Mouse (Mus musculus): ENCODE results near the gene Zfp318. TPM values are rescaled to one million over a fixed set of nuclear protein-coding genes. Genes with fewer than 3 reads are reported as not detected.

The Zfp318 gene
- total RNA-seq, 2 experiments from 2014 or later, result 10.2 to 11.6 TPM

DNA sequence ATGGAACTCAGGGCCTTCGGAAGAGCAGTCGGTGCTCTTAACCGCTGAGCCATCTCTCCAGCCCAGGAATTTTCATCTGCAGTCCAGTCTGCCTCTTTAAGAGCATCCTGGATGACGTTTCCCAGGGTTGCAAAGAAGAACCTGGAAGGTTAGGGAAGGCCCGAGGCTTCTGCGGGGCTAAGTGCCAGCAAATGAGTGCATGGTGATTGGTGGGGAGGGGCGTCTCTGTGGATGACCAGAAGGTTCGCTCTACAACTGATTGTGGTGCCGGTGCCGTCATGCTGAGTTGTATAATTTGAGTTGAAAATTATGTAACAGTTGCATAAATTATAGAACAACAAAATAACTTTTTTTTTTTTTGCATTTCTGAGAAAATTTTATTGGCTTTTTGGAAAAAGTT is 55.6 kb downstream of the Zfp318 start:
- intact Hi-C loops (cut with DNase I), result no loop called here
- no peak for DNase-seq

DNA sequence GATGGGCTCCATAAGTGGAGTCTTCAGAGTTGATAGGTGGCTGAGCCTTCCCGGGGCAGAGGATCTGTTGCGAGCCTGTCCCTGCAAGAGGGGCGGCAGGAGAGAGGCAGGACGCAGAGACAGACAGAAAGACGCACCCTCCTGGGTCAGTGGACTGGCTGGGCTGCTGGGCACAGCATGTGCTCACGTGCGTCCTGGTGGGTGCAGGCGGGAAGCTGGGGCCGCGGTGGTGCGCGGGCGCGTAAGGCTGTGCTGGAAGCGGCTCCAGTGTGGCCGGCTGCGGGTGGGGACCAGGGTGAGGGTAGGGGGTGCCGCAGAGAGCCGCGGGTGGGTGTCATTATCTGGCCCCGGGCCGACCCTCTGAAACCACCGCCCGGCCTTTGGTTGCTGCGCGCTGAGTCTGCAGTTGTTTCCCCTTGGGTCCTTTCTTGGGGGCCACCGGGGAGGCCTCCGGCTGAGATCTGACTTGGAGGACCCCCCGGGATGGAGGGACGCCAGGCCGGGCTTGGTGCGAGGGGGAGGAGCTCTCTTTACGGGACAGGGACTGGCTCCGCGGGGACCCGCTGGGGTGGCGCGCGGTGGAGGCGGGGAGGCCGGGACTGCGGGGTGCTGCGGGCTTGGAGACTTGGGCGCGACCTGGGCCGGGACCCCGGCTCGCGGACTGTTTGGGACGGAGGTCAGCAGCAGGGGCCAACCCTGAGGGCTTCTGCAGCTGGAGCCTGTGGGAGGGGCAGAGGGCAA is 61.5 kb downstream of the Zfp318 start:
- no peak for DNase-seq
- intact Hi-C loops (cut with DNase I), result no loop called here

DNA sequence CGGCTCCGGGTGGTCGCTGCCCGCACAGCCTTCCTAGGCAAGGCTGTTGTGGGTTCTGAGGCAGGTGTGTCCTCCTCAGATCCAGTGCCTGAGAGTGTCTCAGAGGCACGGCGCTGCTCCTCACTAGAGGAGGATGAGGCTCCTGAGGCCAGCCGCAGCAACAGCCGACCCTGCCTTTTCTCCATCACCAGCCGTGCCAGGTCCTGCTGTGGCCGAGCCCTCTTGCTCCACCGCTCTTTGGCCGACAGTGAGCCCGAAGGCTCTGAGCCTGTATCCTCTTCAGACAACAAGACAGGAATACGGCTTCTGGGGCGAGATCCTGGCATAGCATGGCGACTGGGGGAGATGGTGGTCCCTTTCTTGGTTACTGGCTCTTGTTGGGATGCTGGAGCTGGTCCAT is 62.7 kb downstream of the Zfp318 start:
- DNase-seq, result no peak
- intact Hi-C loops (cut with DNase I), result no loop called here

DNA sequence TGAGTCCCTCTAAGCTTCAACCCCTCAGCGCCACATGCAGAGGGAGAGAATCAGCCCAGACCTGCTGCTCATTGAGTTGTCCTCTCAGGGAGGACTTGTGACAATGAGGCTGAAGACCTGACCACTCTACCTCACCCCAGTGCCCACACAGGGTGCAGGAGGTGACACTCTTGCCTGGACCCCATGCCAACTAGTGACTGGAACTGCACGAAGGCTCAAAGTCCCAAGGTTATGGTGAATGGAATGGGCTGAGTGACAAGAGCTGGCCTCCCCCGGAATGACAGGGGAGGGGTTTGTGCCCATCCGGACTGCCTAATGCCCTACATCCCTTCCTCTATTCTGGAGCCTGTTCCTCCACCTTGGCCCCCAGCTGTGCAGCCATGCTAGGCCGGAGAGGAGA is 69.2 kb downstream of the Zfp318 start:
- DNase-seq, result no peak
- intact Hi-C loops (cut with DNase I), result no loop called here

DNA sequence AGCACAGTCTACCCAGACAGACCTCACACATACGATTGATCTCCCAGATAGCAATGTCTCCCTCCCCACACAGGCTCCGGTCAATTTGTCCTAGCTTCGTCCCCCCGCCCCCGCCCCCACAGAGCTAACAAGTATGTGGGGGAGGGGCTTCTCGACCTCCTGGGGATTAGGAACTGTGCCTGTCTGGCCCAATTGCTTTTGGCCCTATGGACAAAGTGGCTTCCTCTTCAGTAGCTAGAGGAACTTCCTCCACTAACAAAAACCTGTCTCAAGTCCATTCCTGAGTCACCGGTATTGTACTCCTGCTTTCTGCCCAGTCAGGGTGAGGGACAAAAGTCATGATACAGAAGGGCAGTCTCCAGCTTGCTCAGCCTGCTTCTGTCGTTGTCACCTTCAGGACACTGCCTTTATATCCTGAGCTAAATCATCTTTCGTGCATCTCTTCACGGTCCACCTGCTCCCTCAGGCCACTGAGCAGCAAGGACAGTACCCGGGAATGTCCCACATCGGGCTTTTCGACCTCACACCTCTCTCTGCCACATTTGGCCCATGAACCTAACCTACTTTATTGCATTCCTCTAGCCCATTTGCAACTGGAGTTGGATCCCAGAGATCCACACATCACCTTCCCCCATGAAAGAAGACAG is 69.9 kb downstream of the Zfp318 start:
- no peak for DNase-seq
- intact Hi-C loops (cut with DNase I), result no loop called here

DNA sequence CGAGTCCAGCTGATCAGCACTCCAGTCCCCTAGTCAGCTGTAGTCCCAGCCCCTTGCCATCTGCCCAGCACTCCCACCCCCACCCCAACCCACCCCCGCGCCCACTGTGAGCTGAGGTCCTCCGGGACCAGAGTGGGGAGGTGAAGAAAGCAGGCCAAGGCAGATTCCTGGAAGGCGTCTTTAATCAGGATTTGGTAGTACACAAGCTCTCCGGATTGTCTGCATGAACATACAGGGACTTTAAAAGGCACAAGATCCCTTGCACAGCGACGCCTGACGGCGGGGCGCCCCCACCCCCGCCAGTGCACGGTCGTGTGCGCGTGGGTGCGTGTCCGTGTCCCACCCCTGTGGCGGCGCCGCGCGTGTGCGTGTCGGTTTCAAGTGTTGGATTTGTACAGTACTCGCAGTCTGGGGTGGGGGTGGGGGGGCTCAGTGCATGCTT is 70.5 kb downstream of the Zfp318 start:
- intact Hi-C loops (cut with DNase I), result no loop called here
- DNase-seq, result no peak

DNA sequence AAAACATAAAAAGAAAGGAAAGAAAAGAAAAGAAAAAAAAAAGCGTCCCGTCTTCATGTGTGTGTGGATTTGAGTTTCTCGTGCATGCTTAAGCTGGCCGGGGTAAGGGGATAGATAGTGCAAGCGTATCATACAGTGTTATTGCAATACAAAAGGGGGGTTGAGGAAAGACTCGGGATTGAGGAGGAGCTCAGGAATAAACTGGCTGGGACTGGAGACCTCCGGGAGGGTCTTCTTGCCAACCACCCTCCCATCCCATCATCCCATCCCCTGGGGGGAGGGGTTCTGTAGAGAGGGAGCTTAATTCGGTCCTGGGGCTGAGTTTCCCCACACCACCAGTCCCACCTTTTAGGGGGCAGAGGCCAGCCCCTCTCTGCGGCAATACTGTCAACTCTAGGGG is 71.0 kb downstream of the Zfp318 start:
- DNase-seq, result no peak
- intact Hi-C loops (cut with DNase I), result no loop called here

DNA sequence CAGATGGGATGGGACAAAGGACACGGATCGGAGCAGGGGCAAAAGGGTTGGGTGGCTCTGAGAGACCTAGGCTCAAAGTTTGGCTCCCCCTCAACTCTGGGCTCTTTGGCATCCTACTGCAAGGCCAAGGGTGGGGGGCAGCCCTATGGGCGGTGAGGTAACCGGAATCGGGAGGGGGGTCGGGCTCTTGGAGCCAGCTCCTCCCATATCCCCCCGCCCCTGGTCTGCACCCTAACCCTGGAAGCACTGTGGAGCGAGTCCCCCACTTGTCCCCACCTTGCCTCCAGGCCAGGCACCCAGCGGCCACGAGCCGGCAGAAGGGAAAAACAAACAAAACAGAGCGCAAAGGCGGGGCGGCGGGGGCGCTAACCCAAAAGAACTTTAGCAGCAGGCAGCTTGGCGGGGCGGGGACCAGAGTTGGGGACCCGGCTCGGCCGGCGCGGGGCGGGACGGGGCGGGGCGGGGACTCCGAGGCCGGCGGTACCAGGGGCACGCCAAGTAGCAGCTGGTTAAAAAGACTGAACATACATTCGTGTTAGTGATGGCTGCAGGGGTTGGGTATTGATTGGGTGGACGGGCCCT is 71.7 kb downstream of the Zfp318 start:
- intact Hi-C loops (cut with DNase I), result loop anchor here (5.0 kb wide), 1 partner anchor 83 kb away; no protein-coding TSS in a partner anchor
- no peak for DNase-seq

DNA sequence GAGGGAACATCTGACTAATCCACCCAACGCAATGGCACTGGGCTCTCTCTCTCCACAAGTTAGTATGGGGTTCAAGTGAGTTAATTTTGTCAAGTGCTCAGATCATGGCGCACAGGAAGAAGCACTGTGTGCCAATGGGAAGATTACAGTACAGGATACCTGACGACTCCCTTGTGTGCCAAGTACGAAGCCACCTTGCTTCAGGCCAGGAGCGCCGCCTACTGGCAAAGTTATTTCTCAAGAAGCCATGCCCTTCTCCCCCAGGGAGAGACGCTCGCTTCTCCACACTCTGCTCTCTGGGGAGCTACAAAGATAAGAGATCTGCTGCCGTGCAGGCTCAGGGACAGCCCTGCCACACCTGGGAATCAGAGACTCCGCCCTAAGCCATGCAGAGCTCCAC is 74.3 kb downstream of the Zfp318 start:
- intact Hi-C loops (cut with DNase I), result loop anchor here (5.0 kb wide), 1 partner anchor 85 kb away; no protein-coding TSS in a partner anchor

DNA sequence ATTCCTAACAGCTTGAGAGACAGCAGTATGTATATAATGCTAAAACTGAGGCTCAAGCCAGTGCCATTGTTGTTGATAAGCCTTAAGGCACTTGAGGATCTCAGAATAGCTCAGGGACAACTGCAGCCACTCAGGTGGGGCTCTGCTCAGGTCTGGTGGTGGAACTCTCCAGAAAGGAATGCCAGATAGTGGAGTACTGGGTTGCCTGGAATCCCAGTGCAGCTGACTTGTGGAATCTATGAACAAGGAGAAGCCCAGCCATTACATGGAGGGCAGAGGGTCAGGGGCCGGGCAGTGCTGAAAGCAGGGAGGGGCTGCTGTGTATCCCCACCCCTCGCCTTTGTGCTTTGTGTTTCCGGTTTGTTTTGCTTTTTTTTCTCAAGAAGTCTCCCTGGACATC is 74.9 kb downstream of the Zfp318 start:
- intact Hi-C loops (cut with DNase I), result loop anchor here (5.0 kb wide), 1 partner anchor 86 kb away; no protein-coding TSS in a partner anchor
- no peak for DNase-seq

More for the DNA sequence above, 74.3 kb downstream of the Zfp318 start:
- peak in 1 of 2 experiments; percentile 42 for DNase-seq

DNA sequence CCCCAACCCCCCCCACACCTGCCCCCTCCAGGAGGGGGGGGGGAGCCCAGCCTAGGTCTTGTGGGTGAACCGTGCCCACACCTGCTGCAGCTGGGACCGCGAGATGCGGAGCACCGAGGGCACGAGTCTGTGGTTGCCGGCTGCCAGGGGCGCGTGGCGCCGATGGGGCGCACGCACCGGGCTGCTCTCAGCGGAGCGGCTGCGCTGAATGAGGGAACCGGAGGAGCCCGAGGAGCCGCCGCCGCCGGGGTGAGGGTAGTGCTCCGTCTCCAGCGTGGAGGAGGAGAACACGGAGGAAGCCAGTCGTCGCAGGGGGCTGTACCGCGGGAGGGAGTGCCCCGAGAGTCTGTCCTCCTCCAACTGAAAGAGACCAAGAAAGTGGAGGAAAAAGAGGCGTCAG is 77.1 kb downstream of the Zfp318 start:
- intact Hi-C loops (cut with DNase I), result no loop called here
- no peak for DNase-seq

DNA sequence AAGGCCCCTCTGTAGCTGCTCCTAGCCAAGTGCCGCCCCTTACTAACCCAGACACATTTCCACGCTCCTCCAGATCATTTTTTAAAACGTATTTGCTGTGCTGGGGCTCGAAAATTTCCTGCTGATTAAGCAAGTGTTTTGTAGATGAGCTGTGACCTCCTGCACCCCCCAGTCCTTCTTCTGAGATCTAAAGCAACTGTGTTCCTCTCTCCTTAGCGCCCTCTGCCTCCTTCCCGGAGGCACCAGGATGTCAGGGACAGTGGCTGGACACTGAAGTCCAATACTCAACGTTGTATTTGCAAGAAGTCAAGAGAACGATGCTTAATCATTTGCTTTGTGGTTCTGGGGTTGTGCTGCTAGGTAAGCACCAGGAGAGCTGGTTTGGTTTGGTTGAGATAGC is 77.8 kb downstream of the Zfp318 start:
- no peak for DNase-seq
- intact Hi-C loops (cut with DNase I), result no loop called here

DNA sequence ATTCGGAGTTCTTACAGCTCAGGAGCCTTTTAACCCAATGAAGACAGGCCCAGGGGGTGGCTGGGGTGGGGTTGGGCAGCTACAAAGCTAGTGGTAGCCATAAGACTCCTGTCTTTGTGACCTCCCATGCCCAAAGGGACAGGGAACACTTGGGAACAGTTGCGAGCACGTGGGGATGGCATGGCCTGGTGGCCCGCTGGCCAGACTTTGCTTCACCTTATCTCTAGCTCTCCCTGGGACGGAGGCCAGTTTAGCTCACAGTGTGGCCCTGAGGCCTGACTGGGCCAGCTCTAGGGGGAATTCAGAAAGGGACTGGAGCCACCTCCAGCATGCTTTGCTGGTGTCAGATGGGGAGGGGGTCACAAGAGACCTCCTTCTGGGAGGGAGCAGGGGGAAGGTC is 78.7 kb downstream of the Zfp318 start:
- no peak for DNase-seq

DNA sequence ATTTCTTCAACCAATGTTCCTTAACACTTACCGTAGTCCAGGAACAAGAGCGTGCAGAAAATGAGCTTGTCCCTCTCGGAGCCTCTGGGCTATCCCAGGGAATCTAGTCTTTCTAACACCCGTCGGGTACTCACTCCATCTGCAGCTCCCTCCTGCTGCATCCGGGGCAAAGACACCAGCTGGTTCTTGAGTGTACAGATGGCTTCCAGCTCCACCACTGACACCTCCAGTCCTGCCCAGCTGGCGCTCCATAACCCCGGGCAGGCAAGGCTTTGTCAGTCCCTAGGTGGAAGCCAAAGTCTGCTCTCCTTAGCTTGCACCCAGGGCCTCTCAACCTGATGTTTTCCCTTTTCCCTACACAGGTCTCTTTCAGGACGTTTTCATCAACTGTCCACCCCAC is 84.3 kb downstream of the Zfp318 start:
- intact Hi-C loops (cut with DNase I), result no loop called here
- DNase-seq, result no peak

More for the DNA sequence above, 78.7 kb downstream of the Zfp318 start:
- intact Hi-C loops (cut with DNase I), result no loop called here

Other genes with a start within 250 kb of the Zfp318 start
- under 1 TPM; 0.28 to 0.54 TPM for gene Rsph9, start 239.5 kb upstream of the Zfp318 start, total RNA-seq (2021)
- 10 to 100 TPM; 17.1 to 19.8 TPM for gene Mad2l1bp, start 230.2 kb upstream of the Zfp318 start, total RNA-seq (2021)
- gene Gtpbp2, start 222.7 kb upstream of the Zfp318 start, total RNA-seq (2021), result 10 to 100 TPM; 51.3 to 55.1 TPM
- 10 to 100 TPM; 11.4 to 12.5 TPM for gene Polh, start 181.1 kb upstream of the Zfp318 start, total RNA-seq (2021)
- gene Xpo5, start 180.9 kb upstream of the Zfp318 start, total RNA-seq (2021), result 1 to 10 TPM; 9.3 to 9.9 TPM
- gene Polr1c, start 135.7 kb upstream of the Zfp318 start, total RNA-seq (2021), result 10 to 100 TPM; 11.8 to 13.5 TPM
- gene Yipf3, start 135.7 kb upstream of the Zfp318 start, total RNA-seq (2021), result 10 to 100 TPM; 48.7 to 58.4 TPM
- under 1 TPM; 0.23 to 0.39 TPM for gene Lrrc73, start 130.2 kb upstream of the Zfp318 start, total RNA-seq (2021)
- 10 to 100 TPM; 35.4 to 43.6 TPM for gene Tjap1, start 100.7 kb upstream of the Zfp318 start, total RNA-seq (2021)
- under 1 TPM in 1 of 2 experiments, not detected in 1; 0.49 TPM for gene Dlk2, start 86.3 kb upstream of the Zfp318 start, total RNA-seq (2021)
- gene Abcc10, start 55.4 kb upstream of the Zfp318 start, total RNA-seq (2021), result 1 to 10 TPM; 2.2 to 2.5 TPM
- under 1 TPM; 0.38 to 0.39 TPM for gene Crip3, start 45.2 kb downstream of the Zfp318 start, total RNA-seq (2021)
- not detected for gene Slc22a7, start 54.7 kb downstream of the Zfp318 start, total RNA-seq (2021)
- under 1 TPM; 0.36 to 0.39 TPM for gene Ttbk1, start 103.9 kb downstream of the Zfp318 start, total RNA-seq (2021)
- 1 to 10 TPM; 4.9 to 6.7 TPM for gene Dnph1, start 113.0 kb downstream of the Zfp318 start, total RNA-seq (2021)
- gene Cul9, start 162.7 kb downstream of the Zfp318 start, total RNA-seq (2021), result 10 to 100 TPM; 11.2 to 11.4 TPM
- gene Srf, start 172.4 kb downstream of the Zfp318 start, total RNA-seq (2021), result 10 to 100 TPM; 70.4 to 74.9 TPM
- under 1 TPM; 0.79 to 0.94 TPM for gene Ptk7, start 245.8 kb downstream of the Zfp318 start, total RNA-seq (2021)